Mouse (Mus musculus): ENCODE measurements around the gene Defb7.

DNA sequence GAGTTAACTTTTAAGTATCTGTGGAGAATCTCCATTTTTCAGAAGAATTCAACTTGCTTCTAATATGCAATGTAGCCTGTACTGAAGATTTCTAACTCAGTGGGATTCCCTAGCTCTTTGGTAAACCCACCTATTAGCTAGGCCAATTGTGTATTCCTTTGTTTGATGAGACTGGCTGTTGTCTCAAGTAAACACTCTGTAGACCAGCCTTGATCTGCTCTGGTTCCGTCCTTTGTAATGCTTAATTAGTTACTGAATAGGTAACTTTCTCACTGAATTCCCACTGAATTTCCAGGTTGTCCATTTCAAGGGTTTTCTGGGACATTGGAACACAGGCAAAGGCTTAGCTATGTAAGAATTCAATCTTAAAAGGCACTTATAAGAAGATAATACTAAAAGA lies 5.6 kb downstream of the Defb7 start:
- no peak for TF ChIP-seq FLI1 (IDR thresholded peaks at IDR 0.05; ENCODE audit: low read length)
- TF ChIP-seq GATA1 (IDR thresholded peaks at IDR 0.05; ENCODE audit: borderline replicate concordance, low read length): no peak
